In the genomic region with DNA sequence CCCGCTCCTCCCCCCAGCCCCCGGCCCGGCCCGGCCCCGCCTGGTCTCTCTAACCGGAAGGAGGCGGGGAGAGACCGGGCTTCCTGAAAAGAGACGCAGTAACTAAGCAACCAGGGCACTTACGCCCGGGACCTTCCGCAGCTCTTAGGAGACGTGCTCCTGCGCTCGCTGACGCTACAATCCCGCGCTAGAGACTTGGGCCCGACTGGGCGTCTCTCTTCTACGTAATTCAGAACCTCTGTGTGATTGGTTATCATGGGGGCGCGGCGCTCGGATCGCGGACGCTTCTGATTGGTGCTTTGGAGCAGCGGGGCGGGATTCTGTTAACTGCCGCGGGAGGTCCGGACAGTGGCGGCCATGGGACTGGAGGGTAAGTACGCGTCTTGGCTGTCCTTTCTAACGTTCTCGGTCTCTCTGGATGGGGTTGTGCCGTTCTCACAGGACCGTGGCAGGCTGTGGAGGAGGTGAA, we compare ENCODE assay signal across 8 mouse cellular contexts. TPM values are rescaled to one million over a fixed set of nuclear protein-coding genes. Genes with fewer than 3 reads are reported as not detected.
DNase-seq lines count a peak whose midpoint lies in the region; ATAC-seq and TF ChIP-seq lines count a peak whose summit lies in the region.

Piga (plus strand) TSS at position 317 of the 469 bp plus-strand sequence.

- WGBS in bone marrow, adult 2 months, result 12% methylated on average over 39 of the region's 40 CpGs
- 21% methylated on average over 40 of the region's 40 CpGs for WGBS in embryonic facial prominence, embryonic 15.5 days
- 27% methylated on average over 40 of the region's 40 CpGs for WGBS in kidney, embryonic 14.5 days
- 22% methylated on average over 37 of the region's 40 CpGs for WGBS in limb, embryonic 15.5 days

- H3K4me2 ChIP-seq in embryonic facial prominence, embryonic 15.5 days (replicated peaks), result peak within 1 kb of the TSS; percentile 50
- H3K4me2 ChIP-seq in kidney, embryonic 14.5 days (replicated peaks; ENCODE audit: low read depth, low read length), result peak within 1 kb of the TSS; percentile 49
- H3K4me2 ChIP-seq in limb, embryonic 15.5 days, result peak within 1 kb of the TSS; percentile 42

- H3K36me3 ChIP-seq in embryonic facial prominence, embryonic 15.5 days, result peaks cover 5% of the 10 kb centered on the region; the same call in 1 of the 2 replicates
- peaks cover 11% of the 10 kb centered on the region; the same call in 1 of the 2 replicates for H3K36me3 ChIP-seq in kidney, embryonic 14.5 days (ENCODE audit: control insufficient read depth, insufficient read depth, low read length)
- H3K36me3 ChIP-seq in limb, embryonic 15.5 days, result no peaks in the 10 kb centered on the region

- TF ChIP-seq POLR2A in bone marrow, adult 2 months (IDR thresholded peaks at IDR 0.05; ENCODE audit: borderline replicate concordance, control insufficient read depth, low read depth, low read length), result peak; percentile 75; the same call in 1 of the 2 replicates

- H3K4me1 ChIP-seq in bone marrow, adult 2 months (ENCODE audit: control insufficient read depth, insufficient read depth, low read length), result no peaks in the 10 kb centered on the region
- no peaks in the 10 kb centered on the region for H3K4me1 ChIP-seq in embryonic facial prominence, embryonic 15.5 days
- no peaks in the 10 kb centered on the region for H3K4me1 ChIP-seq in kidney, embryonic 14.5 days (ENCODE audit: control insufficient read depth, insufficient read depth, low read length)
- H3K4me1 ChIP-seq in limb, embryonic 15.5 days, result no peaks in the 10 kb centered on the region

- H3K9me3 ChIP-seq in embryonic facial prominence, embryonic 15.5 days (replicated peaks), result no peaks in the 10 kb centered on the region
- no peaks in the 10 kb centered on the region for H3K9me3 ChIP-seq in kidney, embryonic 14.5 days (ENCODE audit: control insufficient read depth, low read length)
- H3K9me3 ChIP-seq in limb, embryonic 15.5 days, result no peaks in the 10 kb centered on the region

- H3K27me3 ChIP-seq in embryonic facial prominence, embryonic 15.5 days, result no peaks in the 10 kb centered on the region
- peaks cover 3% of the 10 kb centered on the region; the same call in 1 of the 2 replicates for H3K27me3 ChIP-seq in kidney, embryonic 14.5 days (ENCODE audit: control insufficient read depth, insufficient read depth, low read length)
- peaks cover 5% of the 10 kb centered on the region; the same call in 1 of the 2 replicates for H3K27me3 ChIP-seq in limb, embryonic 15.5 days

- peak; percentile 99 for ATAC-seq in embryonic facial prominence, embryonic 15.5 days (ENCODE audit: insufficient number of reproducible peaks, low FRiP score, low TSS enrichment, low read depth)
- peak; percentile 99 for ATAC-seq in kidney, embryonic 14.5 days (ENCODE audit: low FRiP score, low TSS enrichment)
- ATAC-seq in limb, embryonic 15.5 days (ENCODE audit: insufficient number of reproducible peaks, low FRiP score, low TSS enrichment, low read depth), result peak; percentile 100

- peak within 1 kb of the TSS; percentile 71 for H3K4me3 ChIP-seq in bone marrow, adult 2 months (replicated peaks; ENCODE audit: control insufficient read depth, low read depth, low read length)
- H3K4me3 ChIP-seq in embryonic facial prominence, embryonic 15.5 days (replicated peaks), result peak within 1 kb of the TSS; percentile 59
- peak within 1 kb of the TSS; percentile 58 for H3K4me3 ChIP-seq in kidney, embryonic 14.5 days (ENCODE audit: low read length)
- H3K4me3 ChIP-seq in limb, embryonic 15.5 days, result peak within 1 kb of the TSS; percentile 53

- peak within 1 kb of the TSS; percentile 54 for H3K9ac ChIP-seq in embryonic facial prominence, embryonic 15.5 days
- H3K9ac ChIP-seq in kidney, embryonic 14.5 days (ENCODE audit: low read depth, low read length), result peak within 1 kb of the TSS; percentile 69
- H3K9ac ChIP-seq in limb, embryonic 15.5 days, result peak within 1 kb of the TSS; percentile 50; the same call in 1 of the 2 replicates

- DNase-seq in 416B (ENCODE audit: low read depth), result peak; percentile 98
- peak; percentile 96 to 97 for DNase-seq in heart, adult 9 months (ENCODE audit: low spot score in 2 of 2)
- DNase-seq in monocyte, adult 2 months (ENCODE audit: low read depth in 1 of 2, low spot score in 2 of 2), result peak; percentile 73 to 81
- peak; percentile 91 to 93 for DNase-seq in spleen, postnatal 36 days (ENCODE audit: low spot score in 2 of 2)

- TF ChIP-seq CTCF in bone marrow, adult 2 months (IDR thresholded peaks at IDR 0.05; ENCODE audit: control insufficient read depth, insufficient read depth, low read length), result no peak

- H3K27ac ChIP-seq in bone marrow, adult 2 months (ENCODE audit: control insufficient read depth, insufficient read depth, low read depth, low read length, poor library complexity), result peak within 1 kb of the TSS; percentile 40
- peak within 1 kb of the TSS; percentile 76 for H3K27ac ChIP-seq in embryonic facial prominence, embryonic 15.5 days (replicated peaks)
- peak within 1 kb of the TSS; percentile 47; the same call in 1 of the 2 replicates for H3K27ac ChIP-seq in kidney, embryonic 14.5 days (ENCODE audit: low read depth, low read length)
- H3K27ac ChIP-seq in limb, embryonic 15.5 days, result peak within 1 kb of the TSS; percentile 69

RNA-seq across cellular contexts. Expression of gene Piga, which starts in this region (rescaled TPM):
- polyA plus RNA-seq in bone marrow, adult 2 months (2011; ENCODE audit: insufficient read depth, insufficient read length, low replicate concordance, missing spikeins), result 13.0 and 14.4 TPM in 2 replicates
- 11.9 and 12.7 TPM in 2 replicates for polyA plus RNA-seq in embryonic facial prominence, embryonic 15.5 days (2015; fragmentation: Nextera tagmentation; extraction: Ambion mirVana)
- polyA plus RNA-seq in kidney, embryonic 14.5 days (2014; fragmentation: Nextera tagmentation; extraction: Ambion mirVana), result 8.5 and 14.2 TPM in 2 replicates
- 12.2 and 12.4 TPM in 2 replicates for polyA plus RNA-seq in limb, embryonic 15.5 days (2015; fragmentation: Nextera tagmentation; extraction: Ambion mirVana)

Comparison
In these comparisons a context has a peak if more than half of its experiments do, and no peak if none do; other contexts are left out.
1. Peak in every context shown above with its lines: DNase-seq, ATAC-seq, H3K4me3 ChIP-seq and H3K27ac ChIP-seq.